Mouse (Mus musculus) megakaryocyte, embryonic 14.5 days (primary cell): ENCODE data around the gene Hsd17b1.

ENCODE experiments used
- FLI1 ChIP-seq: IDR thresholded peaks from 2 replicates; pipeline ENCODE4 v1.6.1; 2012; ENCODE audit warnings: low read length, inconsistent platforms, mixed read lengths
- GATA1 ChIP-seq: IDR thresholded peaks from 3 replicates; pipeline ENCODE4 v1.6.1; 2012; ENCODE audit warnings: mixed read lengths, low read length, inconsistent platforms, borderline replicate concordance

DNA sequence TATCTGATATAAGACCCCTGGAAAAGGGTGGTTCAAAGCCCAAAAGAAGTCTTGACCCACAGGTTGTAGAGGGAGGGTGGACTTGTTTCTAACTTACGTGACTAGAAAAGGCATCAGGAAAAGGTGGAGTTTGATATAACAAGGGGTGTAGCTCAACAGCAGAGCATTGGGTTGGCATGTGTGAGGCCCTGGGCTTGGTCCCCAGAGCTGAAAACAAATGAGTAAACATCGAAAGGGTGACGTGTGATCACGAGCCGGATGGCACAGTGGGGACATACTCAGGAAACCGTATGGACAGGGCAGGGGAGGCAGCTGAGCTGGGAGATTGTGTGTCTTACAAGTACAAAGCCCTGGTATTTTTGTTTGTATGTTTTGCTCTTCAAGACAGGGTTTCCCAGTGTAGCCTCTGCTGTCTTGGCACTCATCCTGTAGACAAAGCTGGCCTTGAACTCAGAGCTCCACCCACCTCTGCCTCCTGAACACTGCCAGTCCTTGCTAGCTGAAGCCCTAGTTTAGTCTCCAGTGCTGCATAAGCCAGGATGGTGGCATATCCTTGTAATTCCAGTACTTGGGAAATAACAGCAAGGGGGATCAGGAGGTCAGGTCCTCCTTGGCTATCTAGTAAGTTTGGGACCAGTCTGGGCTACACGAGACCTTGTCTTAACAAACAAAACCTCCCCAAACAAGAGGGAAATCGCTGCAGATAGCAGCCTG lies 43.4 kb upstream of the Hsd17b1 start:
- TF ChIP-seq GATA1 = no peak
- TF ChIP-seq FLI1 = no peak
